Mouse (Mus musculus) thymus, adult 2 months (tissue): ENCODE measurements around the gene Ptpru.

Source experiments
- CTCF ChIP-seq: fragments of 200-500 bp; IDR thresholded peaks from 2 replicates; pipeline ENCODE4 v1.5.1; 2012; ENCODE audit warnings: mild to moderate bottlenecking, control low read depth, low read length, moderate library complexity, borderline replicate concordance; ENCODE audit not compliant: control insufficient read depth, poor library complexity, insufficient read depth; ENCODE audit errors: extremely low read depth
- POLR2A ChIP-seq: fragments of 200-500 bp; IDR thresholded peaks from 2 replicates; pipeline ENCODE4 v1.6.1; 2012; ENCODE audit warnings: mild to moderate bottlenecking, low read length, control low read depth, moderate library complexity; ENCODE audit not compliant: control insufficient read depth, poor library complexity, insufficient read depth; ENCODE audit errors: extremely low read depth

- TF ChIP-seq CTCF (no peak), POLR2A (no peak)
Observed at GRCm38 (mm10) chr4:131762211-131762784, 75.8 kb downstream of the Ptpru start.
